Mouse (Mus musculus) kidney, postnatal 10 days (tissue): ENCODE measurements around the gene Kank2.

ENCODE experiments used
- DNase-seq: peaks from one replicate; pipeline ENCODE4 v3.0.0; 2021; ENCODE audit warnings: mixed read lengths

Kank2 gene

GRCm38 (mm10) chr9:21798345-21799009, at the start of gene Kank2:
Kank2 (minus strand) TSS chr9:21798744.
- DNase-seq, result peak; percentile 96

GRCm38 (mm10) chr9:21847926-21848325, 49.4 kb upstream of the Kank2 start:
- no peak for DNase-seq

- no peak for DNase-seq
These were observed 48.9 kb upstream of the Kank2 start for GRCm38 (mm10) chr9:21847425-21847824.

- peak; percentile 85 for DNase-seq
These were observed 48.3 kb upstream of the Kank2 start for GRCm38 (mm10) chr9:21846755-21847341.

- peak; percentile 76 for DNase-seq
These were observed 47.0 kb upstream of the Kank2 start for GRCm38 (mm10) chr9:21845381-21846080.

GRCm38 (mm10) chr9:21843086-21843485, 44.5 kb upstream of the Kank2 start:
- DNase-seq, result no peak

- peak; percentile 76 for DNase-seq
These were observed 43.8 kb upstream of the Kank2 start for GRCm38 (mm10) chr9:21842391-21842790.

GRCm38 (mm10) chr9:21841340-21841739, 42.8 kb upstream of the Kank2 start:
- no peak for DNase-seq

- DNase-seq, result peak; percentile 74
These were observed 41.7 kb upstream of the Kank2 start for GRCm38 (mm10) chr9:21840115-21840787.

- no peak for DNase-seq
These were observed 39.1 kb upstream of the Kank2 start for GRCm38 (mm10) chr9:21837690-21838089.

- peak; percentile 81 for DNase-seq
These were observed 36.8 kb upstream of the Kank2 start, which contains the start of gene Angptl8 for GRCm38 (mm10) chr9:21835258-21835912. Angptl8 (plus strand) TSS chr9:21835510.

- no peak for DNase-seq
These were observed 33.2 kb upstream of the Kank2 start for GRCm38 (mm10) chr9:21831558-21832240.

- DNase-seq, result peak; percentile 76
These were observed 32.4 kb upstream of the Kank2 start for GRCm38 (mm10) chr9:21830936-21831335.

GRCm38 (mm10) chr9:21830461-21830850, 31.9 kb upstream of the Kank2 start:
- no peak for DNase-seq

GRCm38 (mm10) chr9:21829834-21830460, 31.4 kb upstream of the Kank2 start:
- DNase-seq, result no peak

- DNase-seq, result no peak
These were observed 25.8 kb upstream of the Kank2 start for GRCm38 (mm10) chr9:21824366-21824765.

- DNase-seq, result no peak
These were observed 25.4 kb upstream of the Kank2 start for GRCm38 (mm10) chr9:21823957-21824356.

- no peak for DNase-seq
These were observed 24.1 kb upstream of the Kank2 start for GRCm38 (mm10) chr9:21822686-21823085.

- no peak for DNase-seq
These were observed 21.6 kb upstream of the Kank2 start for GRCm38 (mm10) chr9:21820183-21820582.

- no peak for DNase-seq
These were observed 20.7 kb upstream of the Kank2 start for GRCm38 (mm10) chr9:21819181-21819729.

- no peak for DNase-seq
These were observed 20.0 kb upstream of the Kank2 start for GRCm38 (mm10) chr9:21818561-21818960.
